Mouse (Mus musculus) lung, postnatal 0 days (tissue): ENCODE measurements around the gene Cdv3. TPM values are rescaled to one million over a fixed set of nuclear protein-coding genes. Genes with fewer than 3 reads are reported as not detected.
A peak's percentile ranks its signal among the peaks of the same experiment; 100 is the strongest.

Experiments used
- ATAC-seq: fragments of 200-750 bp; cut with Nextera tagmentation; 2 replicates; pipeline ENCODE4 v1.8.0; 2017; ENCODE audit warnings: moderate library complexity
- DNase-seq: peaks from one replicate; pipeline ENCODE4 v3.0.0-alpha.2; 2016; ENCODE audit warnings: low spot score
- H3K27ac ChIP-seq: fragments of 300-500 bp; sonication (generic); 2 replicates; pipeline ENCODE4 v1.5.1; 2014; ENCODE audit warnings: antibody characterized with exemption, mild to moderate bottlenecking, low read length, mixed read lengths
- H3K27me3 ChIP-seq: fragments of 300-500 bp; sonication (generic); replicated peaks from 2 replicates; pipeline ENCODE4 v1.6.1; 2014; ENCODE audit warnings: low read length, mixed read lengths; ENCODE audit not compliant: insufficient read depth
- H3K36me3 ChIP-seq: fragments of 300-500 bp; sonication (generic); 2 replicates; pipeline ENCODE4 v1.6.1; 2014; ENCODE audit warnings: low read length, mixed read lengths; ENCODE audit not compliant: insufficient read depth
- H3K4me1 ChIP-seq: fragments of 300-500 bp; sonication (generic); 2 replicates; pipeline ENCODE4 v1.6.1; 2014; ENCODE audit warnings: antibody characterized with exemption, low read depth, low read length, mixed read lengths; ENCODE audit not compliant: insufficient read depth
- H3K4me2 ChIP-seq: fragments of 300-500 bp; sonication (generic); replicated peaks from 2 replicates; pipeline ENCODE4 v1.6.1; 2014; ENCODE audit warnings: low read depth, mild to moderate bottlenecking, low read length, moderate library complexity, mixed read lengths
- H3K4me3 ChIP-seq: fragments of 300-500 bp; sonication (generic); 2 replicates; pipeline ENCODE4 v1.5.1; 2014; ENCODE audit warnings: low read depth, low read length
- H3K9ac ChIP-seq: fragments of 300-500 bp; sonication (generic); replicated peaks from 2 replicates; pipeline ENCODE4 v1.6.1; 2014; ENCODE audit warnings: low read depth, mild to moderate bottlenecking
- H3K9me3 ChIP-seq: fragments of 300-500 bp; sonication (generic); 2 replicates; pipeline ENCODE4 v1.6.1; 2016; ENCODE audit warnings: low read length, mixed read lengths
- CTCF ChIP-seq: IDR thresholded peaks from 2 replicates; pipeline ENCODE4 v1.5.1; 2016; ENCODE audit warnings: antibody characterized with exemption, mild to moderate bottlenecking
- EP300 ChIP-seq: IDR thresholded peaks from 2 replicates; pipeline ENCODE4 v1.6.1; 2016; ENCODE audit warnings: antibody characterized with exemption, mild to moderate bottlenecking, control low read depth
- WGBS: fragments of 180-500 bp; shearing (Covaris S2); extraction: QIAGEN DNeasy Blood & Tissue Kit; methylation state at CpG from one replicate; pipeline ENCODE4 v1.1.7; 2014; 5-methylcytosine and 5-hydroxymethylcytosine counted together
- polyA plus RNA-seq: library from polyadenylated mRNA; unstranded; fragments of >200 nt; fragmentation: Nextera tagmentation; extraction: Ambion mirVana; gene quantifications from 2 replicates; pipeline ENCODE4 v1.2.1, GENCODE M21; 2015

Gene Cdv3
- polyA plus RNA-seq, 1 experiment from 2014 or later, result 60.2 TPM

- TF ChIP-seq CTCF (no peak), EP300 (no peak)
- DNase-seq (no peak), ATAC-seq (no peak)
- Histone ChIP-seq H3K36me3 (0 out of 2 replicates have a peak, but pooled peaks cover 11% of the 10 kb centered on the region), H3K9me3 (no peaks in the 10 kb centered on the region), H3K27ac (no peak overlapping the region), H3K9ac (no peak overlapping the region), H3K4me3 (no peak overlapping the region), H3K4me2 (no peak overlapping the region), H3K4me1 (no peaks in the 10 kb centered on the region), H3K27me3 (no peaks in the 10 kb centered on the region)
These were observed 16.8 kb downstream of the Cdv3 start for GRCm38 (mm10) chr9:103348791-103349190.

GRCm38 (mm10) chr9:103347996-103348490 lies 17.6 kb downstream of the Cdv3 start:
- no peaks in the 10 kb centered on the region for H3K27me3 ChIP-seq
- H3K27ac ChIP-seq, result no peak overlapping the region
- no peaks in the 10 kb centered on the region for H3K9me3 ChIP-seq
- H3K4me1 ChIP-seq, result no peaks in the 10 kb centered on the region
- WGBS, result 66% methylated on average over 1 of the region's 1 CpGs
- no peak for DNase-seq
- no peak overlapping the region for H3K9ac ChIP-seq
- no peak overlapping the region for H3K4me3 ChIP-seq
- ATAC-seq, result no peak
- peaks cover 13% of the 10 kb centered on the region; the same call in 1 of the 2 replicates for H3K36me3 ChIP-seq
- no peak for TF ChIP-seq EP300
- TF ChIP-seq CTCF, result no peak
- H3K4me2 ChIP-seq, result no peak overlapping the region

GRCm38 (mm10) chr9:103347045-103347444 lies 18.6 kb downstream of the Cdv3 start:
- no peak overlapping the region for H3K4me3 ChIP-seq
- no peak overlapping the region for H3K4me2 ChIP-seq
- DNase-seq (no peak), ATAC-seq (no peak)
- no peak overlapping the region for H3K9ac ChIP-seq
- no peaks in the 10 kb centered on the region for H3K9me3 ChIP-seq
- 67% methylated on average over 4 of the region's 4 CpGs for WGBS
- no peaks in the 10 kb centered on the region for H3K4me1 ChIP-seq
- no peak for TF ChIP-seq EP300
- TF ChIP-seq CTCF, result no peak
- H3K27ac ChIP-seq, result no peak overlapping the region
- H3K36me3 ChIP-seq, result peaks cover 16% of the 10 kb centered on the region; the same call in 1 of the 2 replicates
- H3K27me3 ChIP-seq, result no peaks in the 10 kb centered on the region

- Histone ChIP-seq H3K9ac (no peak overlapping the region), H3K4me3 (no peak overlapping the region), H3K4me2 (no peak overlapping the region), H3K27ac (no peak overlapping the region), H3K27me3 (no peaks in the 10 kb centered on the region), H3K36me3 (peaks cover 30% of the 10 kb centered on the region; the same call in 1 of the 2 replicates), H3K9me3 (no peaks in the 10 kb centered on the region), H3K4me1 (no peaks in the 10 kb centered on the region)
- DNase-seq (no peak), ATAC-seq (no peak)
- TF ChIP-seq CTCF (no peak), EP300 (no peak)
These were observed 28.7 kb downstream of the Cdv3 start for GRCm38 (mm10) chr9:103336912-103337311.

- Histone ChIP-seq H3K27ac (no peak overlapping the region), H3K4me1 (no peaks in the 10 kb centered on the region), H3K36me3 (peaks cover 24% of the 10 kb centered on the region; the same call in 1 of the 2 replicates), H3K4me3 (no peak overlapping the region), H3K9me3 (no peaks in the 10 kb centered on the region), H3K9ac (no peak overlapping the region), H3K27me3 (no peaks in the 10 kb centered on the region), H3K4me2 (no peak overlapping the region)
- WGBS, result 71% methylated on average over 6 of the region's 6 CpGs
- no peak for TF ChIP-seq CTCF
- no peak for TF ChIP-seq EP300
- DNase-seq (no peak), ATAC-seq (no peak)
These were observed 33.0 kb downstream of the Cdv3 start for GRCm38 (mm10) chr9:103332663-103333062.

GRCm38 (mm10) chr9:103326449-103326848 lies 39.2 kb downstream of the Cdv3 start:
- TF ChIP-seq CTCF, result no peak
- Histone ChIP-seq H3K4me2 (no peak overlapping the region), H3K4me3 (no peak overlapping the region), H3K9ac (no peak overlapping the region), H3K4me1 (no peaks in the 10 kb centered on the region), H3K36me3 (peaks cover 18% of the 10 kb centered on the region), H3K9me3 (no peaks in the 10 kb centered on the region), H3K27ac (no peak overlapping the region), H3K27me3 (no peaks in the 10 kb centered on the region)
- WGBS, result 81% methylated on average over 9 of the region's 9 CpGs
- ATAC-seq, result no peak
- DNase-seq, result no peak

- Histone ChIP-seq H3K27ac (no peak overlapping the region), H3K9ac (no peak overlapping the region), H3K4me1 (no peaks in the 10 kb centered on the region), H3K36me3 (peaks cover 18% of the 10 kb centered on the region), H3K4me2 (no peak overlapping the region), H3K4me3 (no peak overlapping the region), H3K9me3 (no peaks in the 10 kb centered on the region), H3K27me3 (no peaks in the 10 kb centered on the region)
- 80% methylated on average over 1 of the region's 2 CpGs for WGBS
- no peak for ATAC-seq
- peak; percentile 11 for DNase-seq
- no peak for TF ChIP-seq CTCF
- no peak for TF ChIP-seq EP300
These were observed 41.0 kb downstream of the Cdv3 start for GRCm38 (mm10) chr9:103324678-103325077.
